Mouse (Mus musculus) kidney, postnatal 0 days (tissue): ENCODE measurements around the gene Pdzk1ip1. TPM values are rescaled to one million over a fixed set of nuclear protein-coding genes. Genes with fewer than 3 reads are reported as not detected.
A peak's percentile ranks its signal among the peaks of the same experiment; 100 is the strongest.

ENCODE experiments used
- ATAC-seq: fragments of 200-750 bp; cut with Nextera tagmentation; replicated peaks from 2 replicates; pipeline ENCODE4 v1.8.0; 2017; ENCODE audit warnings: low read depth, moderate number of reproducible peaks, moderate TSS enrichment, moderate library complexity; ENCODE audit not compliant: low FRiP score
- DNase-seq: peaks from one replicate; pipeline ENCODE4 v3.0.0-alpha.2; 2016; ENCODE audit warnings: low spot score
- H3K27ac ChIP-seq: fragments of 300-500 bp; sonication (generic); 2 replicates; pipeline ENCODE4 v1.5.1; 2014; ENCODE audit warnings: mild to moderate bottlenecking
- H3K27me3 ChIP-seq: fragments of 300-500 bp; sonication (generic); 2 replicates; pipeline ENCODE4 v1.6.1; 2014; ENCODE audit warnings: low read length, mixed read lengths; ENCODE audit not compliant: insufficient read depth
- H3K36me3 ChIP-seq: fragments of 300-500 bp; sonication (generic); 2 replicates; pipeline ENCODE4 v1.6.1; 2014; ENCODE audit warnings: low read length, mixed read lengths; ENCODE audit not compliant: insufficient read depth
- H3K4me1 ChIP-seq: fragments of 300-500 bp; sonication (generic); replicated peaks from 2 replicates; pipeline ENCODE4 v1.6.1; 2014; ENCODE audit warnings: antibody characterized with exemption, low read length, mixed read lengths; ENCODE audit not compliant: insufficient read depth
- H3K4me2 ChIP-seq: fragments of 300-500 bp; sonication (generic); 2 replicates; pipeline ENCODE4 v1.6.1; 2014; ENCODE audit warnings: mild to moderate bottlenecking, low read length, moderate library complexity, mixed read lengths
- H3K4me3 ChIP-seq: fragments of 300-500 bp; sonication (generic); replicated peaks from 2 replicates; pipeline ENCODE4 v1.5.1; 2014; ENCODE audit warnings: low read depth, low read length
- H3K9ac ChIP-seq: fragments of 300-500 bp; sonication (generic); 2 replicates; pipeline ENCODE4 v1.6.1; 2014; ENCODE audit warnings: low read depth, low read length
- H3K9me3 ChIP-seq: fragments of 300-500 bp; sonication (generic); replicated peaks from 2 replicates; pipeline ENCODE4 v1.6.1; 2016; ENCODE audit warnings: low read length, inconsistent platforms, mixed read lengths
- CTCF ChIP-seq: IDR thresholded peaks from 2 replicates; pipeline ENCODE4 v1.5.1; 2016; ENCODE audit warnings: antibody characterized with exemption, low read depth, mild to moderate bottlenecking, moderate library complexity
- WGBS: fragments of 180-500 bp; shearing (Covaris S2); extraction: QIAGEN DNeasy Blood & Tissue Kit; methylation state at CpG from one replicate; pipeline ENCODE4 v1.1.7; 2014; 5-methylcytosine and 5-hydroxymethylcytosine counted together
- polyA plus RNA-seq: library from polyadenylated mRNA; unstranded; fragments of >200 nt; fragmentation: Nextera tagmentation; extraction: Ambion mirVana; gene quantifications from 2 replicates; pipeline ENCODE4 v1.2.1, GENCODE M21; 2015

Pdzk1ip1 gene
- polyA plus RNA-seq, 1 experiment from 2014 or later, result 681 TPM

- Histone ChIP-seq H3K36me3 (no peaks in the 10 kb centered on the region), H3K4me3 (peak overlapping the region; percentile 45)
Observed at GRCm38 (mm10) chr4:115058871-115059590, 29.5 kb upstream of the Pdzk1ip1 start.

GRCm38 (mm10) chr4:115059871-115060270 lies 28.6 kb upstream of the Pdzk1ip1 start:
- Histone ChIP-seq H3K9ac (no peak overlapping the region), H3K27me3 (peaks cover 85% of the 10 kb centered on the region), H3K4me3 (peak overlapping the region; percentile 21; the same call in 1 of the 2 replicates), H3K9me3 (no peaks in the 10 kb centered on the region), H3K36me3 (no peaks in the 10 kb centered on the region), H3K27ac (0 out of 2 replicates have a peak overlapping the region, but pooled peaks have one; percentile 15), H3K4me1 (peaks cover 23% of the 10 kb centered on the region; the same call in 1 of the 2 replicates), H3K4me2 (peak overlapping the region; percentile 28)
- WGBS, result 19% methylated on average over 12 of the region's 12 CpGs
- no peak for TF ChIP-seq CTCF
- DNase-seq, result no peak
- no peak for ATAC-seq

More at GRCm38 (mm10) chr4:115058871-115059590, 29.5 kb upstream of the Pdzk1ip1 start:
- Histone ChIP-seq H3K4me2 (peak overlapping the region; percentile 72), H3K9me3 (no peaks in the 10 kb centered on the region), H3K9ac (0 out of 2 replicates have a peak overlapping the region, but pooled peaks have one; percentile 63), H3K27me3 (peaks cover 83% of the 10 kb centered on the region), H3K4me1 (peaks cover 23% of the 10 kb centered on the region; the same call in 1 of the 2 replicates), H3K27ac (peak overlapping the region; percentile 67)
- 4% methylated on average over 23 of the region's 23 CpGs for WGBS
- no peak for DNase-seq
- ATAC-seq, result no peak
- TF ChIP-seq CTCF, result no peak

GRCm38 (mm10) chr4:115060753-115061152 lies 27.8 kb upstream of the Pdzk1ip1 start:
- H3K4me3 ChIP-seq, result no peak overlapping the region
- WGBS, result 19% methylated on average over 3 of the region's 3 CpGs

GRCm38 (mm10) chr4:115062540-115062874 lies 26.0 kb upstream of the Pdzk1ip1 start:
- Histone ChIP-seq H3K9me3 (no peaks in the 10 kb centered on the region), H3K27me3 (peaks cover 77% of the 10 kb centered on the region), H3K4me1 (peaks cover 14% of the 10 kb centered on the region; the same call in 1 of the 2 replicates), H3K4me2 (peak overlapping the region; percentile 97), H3K4me3 (peak overlapping the region; percentile 53), H3K9ac (peak overlapping the region; percentile 43; the same call in 1 of the 2 replicates), H3K36me3 (no peaks in the 10 kb centered on the region), H3K27ac (no peak overlapping the region)
- WGBS, result 1% methylated on average over 9 of the region's 9 CpGs
- ATAC-seq (no peak), DNase-seq (no peak)
- no peak for TF ChIP-seq CTCF

More at GRCm38 (mm10) chr4:115060753-115061152, 27.8 kb upstream of the Pdzk1ip1 start:
- DNase-seq (no peak), ATAC-seq (no peak)
- no peak overlapping the region for H3K27ac ChIP-seq
- no peaks in the 10 kb centered on the region for H3K9me3 ChIP-seq
- H3K4me2 ChIP-seq, result peak overlapping the region; percentile 28; the same call in 1 of the 2 replicates
- no peak for TF ChIP-seq CTCF
- peaks cover 23% of the 10 kb centered on the region; the same call in 1 of the 2 replicates for H3K4me1 ChIP-seq
- H3K27me3 ChIP-seq, result peaks cover 83% of the 10 kb centered on the region
- H3K9ac ChIP-seq, result no peak overlapping the region
- no peaks in the 10 kb centered on the region for H3K36me3 ChIP-seq

- DNase-seq (peak; percentile 30), ATAC-seq (peak; percentile 77)
- TF ChIP-seq CTCF, result no peak
- H3K9me3 ChIP-seq, result no peaks in the 10 kb centered on the region
- WGBS, result under 1% methylated on average over 57 of the region's 58 CpGs
- H3K27ac ChIP-seq, result no peak overlapping the region
- peak overlapping the region; percentile 97 for H3K4me2 ChIP-seq
- peak overlapping the region; percentile 43 for H3K9ac ChIP-seq
- peaks cover 14% of the 10 kb centered on the region; the same call in 1 of the 2 replicates for H3K4me1 ChIP-seq
- peaks cover 73% of the 10 kb centered on the region for H3K27me3 ChIP-seq
- H3K36me3 ChIP-seq, result no peaks in the 10 kb centered on the region
- H3K4me3 ChIP-seq, result peak overlapping the region; percentile 53
Observed at GRCm38 (mm10) chr4:115062875-115063517, 25.5 kb upstream of the Pdzk1ip1 start.

GRCm38 (mm10) chr4:115063518-115064239 lies 24.8 kb upstream of the Pdzk1ip1 start:
- ATAC-seq (0 out of 2 replicates have a peak, but pooled peaks have one; percentile 21), DNase-seq (no peak)
- H3K27me3 ChIP-seq, result peaks cover 69% of the 10 kb centered on the region
- no peaks in the 10 kb centered on the region for H3K36me3 ChIP-seq
- peak overlapping the region; percentile 43 for H3K9ac ChIP-seq
- H3K9me3 ChIP-seq, result no peaks in the 10 kb centered on the region
- TF ChIP-seq CTCF, result no peak
- H3K4me3 ChIP-seq, result peak overlapping the region; percentile 53
- peaks cover 14% of the 10 kb centered on the region; the same call in 1 of the 2 replicates for H3K4me1 ChIP-seq
- H3K27ac ChIP-seq, result no peak overlapping the region
- peak overlapping the region; percentile 97 for H3K4me2 ChIP-seq
- 3% methylated on average over 31 of the region's 31 CpGs for WGBS
